Comparison of ENCODE assay signal across 8 mouse cellular contexts in genomic region chr12:105839096-105839495, GRCm38 (mm10). TPM values are rescaled to one million over a fixed set of nuclear protein-coding genes. Genes with fewer than 3 reads are reported as not detected.
A peak's percentile ranks its signal among the peaks of the same experiment; 100 is the strongest.
DNase-seq lines count a peak whose midpoint lies in the region; ATAC-seq and TF ChIP-seq lines count a peak whose summit lies in the region.

No protein-coding gene starts in this region.

- H3K9ac ChIP-seq in forebrain, embryonic 13.5 days, result no peak overlapping the region
- H3K9ac ChIP-seq in forebrain, embryonic 11.5 days (ENCODE audit: low read length), result no peak overlapping the region
- H3K9ac ChIP-seq in limb, embryonic 14.5 days (ENCODE audit: low read depth, low read length, severe bottlenecking), result no peak overlapping the region

- WGBS in forebrain, embryonic 13.5 days, result 61% methylated on average over 4 of the region's 4 CpGs
- 81% methylated on average over 4 of the region's 4 CpGs for WGBS in forebrain, embryonic 11.5 days
- WGBS in limb, embryonic 14.5 days, result 73% methylated on average over 4 of the region's 4 CpGs
- 92% methylated on average over 4 of the region's 4 CpGs for WGBS in limb, embryonic 10.5 days

- H3K9me3 ChIP-seq in forebrain, embryonic 13.5 days (replicated peaks), result no peaks in the 10 kb centered on the region
- H3K9me3 ChIP-seq in forebrain, embryonic 11.5 days (ENCODE audit: control insufficient read depth, low read length), result no peaks in the 10 kb centered on the region
- no peaks in the 10 kb centered on the region for H3K9me3 ChIP-seq in limb, embryonic 14.5 days (ENCODE audit: control insufficient read depth, low read length)
- H3K9me3 ChIP-seq in limb, embryonic 10.5 days (replicated peaks), result no peaks in the 10 kb centered on the region

- H3K4me1 ChIP-seq in forebrain, embryonic 13.5 days, result peaks cover 16% of the 10 kb centered on the region
- no peaks in the 10 kb centered on the region for H3K4me1 ChIP-seq in forebrain, embryonic 11.5 days (replicated peaks; ENCODE audit: control insufficient read depth, insufficient read depth, low read length)
- no peaks in the 10 kb centered on the region for H3K4me1 ChIP-seq in limb, embryonic 14.5 days (ENCODE audit: control insufficient read depth, insufficient read depth, low read length)
- no peaks in the 10 kb centered on the region for H3K4me1 ChIP-seq in limb, embryonic 10.5 days

- no peak overlapping the region for H3K4me2 ChIP-seq in forebrain, embryonic 13.5 days
- no peak overlapping the region for H3K4me2 ChIP-seq in forebrain, embryonic 11.5 days (ENCODE audit: low read depth, low read length, severe bottlenecking)
- no peak overlapping the region for H3K4me2 ChIP-seq in limb, embryonic 14.5 days (replicated peaks; ENCODE audit: low read depth, low read length, severe bottlenecking)

- peak; percentile 58 for ATAC-seq in forebrain, embryonic 13.5 days
- no peak for ATAC-seq in forebrain, embryonic 11.5 days (replicated peaks; ENCODE audit: low FRiP score)
- ATAC-seq in limb, embryonic 14.5 days (ENCODE audit: low FRiP score, low read depth), result no peak; the same call in 1 of the 2 replicates
- ATAC-seq in activated CD4-positive, CD25-positive, alpha-beta regulatory T cell, adult 4 months, result no peak

- H3K27me3 ChIP-seq in forebrain, embryonic 13.5 days, result no peaks in the 10 kb centered on the region
- no peaks in the 10 kb centered on the region for H3K27me3 ChIP-seq in forebrain, embryonic 11.5 days (ENCODE audit: control insufficient read depth, insufficient read depth, low read length)
- no peaks in the 10 kb centered on the region for H3K27me3 ChIP-seq in limb, embryonic 14.5 days (ENCODE audit: control insufficient read depth, insufficient read depth, low read length)
- H3K27me3 ChIP-seq in limb, embryonic 10.5 days (ENCODE audit: low read depth, poor library complexity, severe bottlenecking), result no peaks in the 10 kb centered on the region

- no peak overlapping the region for H3K27ac ChIP-seq in forebrain, embryonic 13.5 days
- no peak overlapping the region for H3K27ac ChIP-seq in forebrain, embryonic 11.5 days (ENCODE audit: low read depth, low read length)
- H3K27ac ChIP-seq in limb, embryonic 14.5 days (replicated peaks; ENCODE audit: low read depth, low read length), result no peak overlapping the region
- H3K27ac ChIP-seq in limb, embryonic 10.5 days, result no peak overlapping the region

- TF ChIP-seq POLR2A in limb, embryonic 14.5 days (IDR thresholded peaks at IDR 0.05; ENCODE audit: borderline replicate concordance, extremely low read depth, insufficient read depth, insufficient read length), result no peak

- peaks cover 57% of the 10 kb centered on the region for H3K36me3 ChIP-seq in forebrain, embryonic 13.5 days (ENCODE audit: poor library complexity, severe bottlenecking)
- H3K36me3 ChIP-seq in forebrain, embryonic 11.5 days (ENCODE audit: control insufficient read depth, insufficient read depth, low read length), result peaks cover 16% of the 10 kb centered on the region; the same call in 1 of the 2 replicates
- H3K36me3 ChIP-seq in limb, embryonic 14.5 days (ENCODE audit: control insufficient read depth, insufficient read depth, low read length), result peaks cover 71% of the 10 kb centered on the region
- peaks cover 91% of the 10 kb centered on the region for H3K36me3 ChIP-seq in limb, embryonic 10.5 days

- DNase-seq in forebrain, embryonic 11.5 days (ENCODE audit: low spot score), result no peak
- DNase-seq in limb, embryonic 14.5 days (ENCODE audit: low spot score), result peak; percentile 48
- no peak for DNase-seq in limb, embryonic 10.5 days (ENCODE audit: low spot score)
- DNase-seq in brain, adult 2 months (ENCODE audit: low read depth, low spot score), result peak; percentile 61
- DNase-seq in naive thymus-derived CD4-positive, alpha-beta T cell, adult 2 months (ENCODE audit: low read depth), result peak; percentile 41
- no peak for DNase-seq in thymus, postnatal 36 days

- H3K4me3 ChIP-seq in forebrain, embryonic 13.5 days, result no peak overlapping the region
- H3K4me3 ChIP-seq in forebrain, embryonic 11.5 days (ENCODE audit: low read depth, low read length), result no peak overlapping the region
- no peak overlapping the region for H3K4me3 ChIP-seq in limb, embryonic 14.5 days (replicated peaks; ENCODE audit: low read length)
- no peak overlapping the region for H3K4me3 ChIP-seq in limb, embryonic 10.5 days

RNA-seq across cellular contexts. Expression of gene Papola, which starts 54.6 kb away (rescaled TPM):
- polyA plus RNA-seq in forebrain, embryonic 13.5 days (2015; fragmentation: Nextera tagmentation; extraction: Ambion mirVana), result 236 and 250 TPM in 2 replicates
- polyA plus RNA-seq in forebrain, embryonic 11.5 days (2014; fragmentation: Nextera tagmentation; extraction: Ambion mirVana), result 222 and 256 TPM in 2 replicates
- polyA plus RNA-seq in limb, embryonic 14.5 days (2012; rRNA removed), result 165 and 175 TPM in 2 replicates
- polyA plus RNA-seq in limb, embryonic 14.5 days (2014; fragmentation: Nextera tagmentation; extraction: Ambion mirVana), result 163 and 171 TPM in 2 replicates
- 281 and 297 TPM in 2 replicates for polyA plus RNA-seq in limb, embryonic 10.5 days (2016; fragmentation: Nextera tagmentation; extraction: Ambion mirVana)
- polyA plus RNA-seq in activated CD4-positive, CD25-positive, alpha-beta regulatory T cell, adult 4 months (2017; shearing (Covaris generic)), result 100 to 1,000 TPM; 109 to 124 TPM

Comparison
In these comparisons a context has a peak if more than half of its experiments do, and no peak if none do; other contexts are left out.
1. DNase-seq: peak in limb, embryonic 14.5 days (single experiment), brain, adult 2 months (single experiment) and naive thymus-derived CD4-positive, alpha-beta T cell, adult 2 months (single experiment); none in forebrain, embryonic 11.5 days (single experiment), limb, embryonic 10.5 days (single experiment) and thymus, postnatal 36 days (0 of 2).